Mouse (Mus musculus): Measurements from ENCODE around the gene Nomo1. TPM values are rescaled to one million over a fixed set of nuclear protein-coding genes. Genes with fewer than 3 reads are reported as not detected.

Nomo1 gene
- 43.6 and 48.0 TPM in 2 replicates for polyA plus RNA-seq (2015; fragmentation: Nextera tagmentation; extraction: Ambion mirVana)

DNA sequence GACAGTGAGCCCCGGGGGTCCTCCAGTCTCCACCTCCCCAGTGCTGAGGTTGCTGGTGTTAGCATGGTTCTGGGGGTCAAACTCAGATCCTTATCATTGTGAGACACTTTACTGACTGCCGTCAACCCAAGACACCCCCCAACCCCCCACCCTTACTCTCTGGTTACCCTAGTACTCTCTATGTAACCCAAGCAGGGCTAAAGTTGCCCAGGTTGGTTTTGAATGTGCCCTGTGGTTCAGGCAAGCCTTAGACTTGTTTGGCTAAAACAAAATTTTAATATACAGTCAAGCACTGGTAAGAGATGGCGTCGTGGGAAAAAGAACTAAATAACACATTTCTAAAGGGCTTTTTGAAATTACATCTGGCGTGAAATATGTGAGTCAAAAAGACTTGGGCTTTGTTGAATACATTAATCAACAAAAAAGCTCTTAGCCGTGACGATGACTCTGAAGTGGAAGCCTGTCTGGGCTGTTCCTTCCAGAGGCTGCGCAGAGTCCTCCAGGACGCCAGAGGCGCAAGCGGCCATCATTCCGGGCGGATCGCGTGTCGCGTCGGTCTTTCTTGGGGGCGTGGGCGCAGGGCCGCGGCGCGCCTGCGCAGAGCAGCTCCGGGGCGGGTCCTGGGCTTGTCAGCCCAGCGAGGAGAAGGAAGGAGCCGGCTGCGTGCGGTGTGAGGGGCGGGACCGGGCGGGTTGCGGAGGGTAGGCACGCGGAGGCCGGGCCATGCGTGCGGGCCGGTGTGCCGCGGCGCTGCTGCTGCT is at the start of gene Nomo1:
TSS of gene Nomo1 (plus strand) at position 590 of the 761 bp plus-strand sequence.
- WGBS = 6% methylated on average over 42 of the region's 44 CpGs
- Histone ChIP-seq H3K9me3 (replicated peaks) (no peaks in the 10 kb centered on the region), H3K27me3 (replicated peaks) (0 out of 2 replicates have a peak, but pooled peaks cover 4% of the 10 kb centered on the region), H3K4me3 (replicated peaks) (peak within 1 kb of the TSS; percentile 97), H3K4me1 (peaks cover 21% of the 10 kb centered on the region), H3K4me2 (peak within 1 kb of the TSS; percentile 88), H3K9ac (replicated peaks) (peak within 1 kb of the TSS; percentile 86), H3K27ac (replicated peaks) (peak within 1 kb of the TSS; percentile 68), H3K36me3 (peaks cover 5% of the 10 kb centered on the region; the same call in 1 of the 2 replicates)
- peak; percentile 97 for ATAC-seq (ENCODE audit: low FRiP score)

DNA sequence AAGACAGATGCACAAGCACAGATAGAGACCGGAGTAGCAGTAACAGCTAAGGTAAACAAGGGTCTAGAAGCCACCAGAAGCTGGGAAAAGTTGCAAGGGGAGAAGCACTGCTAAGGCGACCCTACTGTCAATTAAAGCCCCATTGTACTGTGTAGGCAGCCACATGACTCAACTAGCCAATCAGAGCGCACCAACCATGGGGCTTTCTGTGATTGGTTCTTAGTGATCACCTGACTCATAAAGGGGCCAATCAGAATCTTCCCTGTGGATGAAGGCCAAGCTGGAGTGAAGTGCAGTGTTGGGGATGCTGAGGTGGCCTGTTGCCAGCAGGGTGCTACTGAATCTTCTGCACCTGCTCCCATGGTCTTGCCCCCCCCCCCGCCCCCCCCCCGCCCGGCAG is 46.6 kb upstream of the Nomo1 start:
- Histone ChIP-seq H3K4me1 (no peaks in the 10 kb centered on the region), H3K4me2 (no peak overlapping the region), H3K36me3 (no peaks in the 10 kb centered on the region), H3K9ac (replicated peaks) (no peak overlapping the region), H3K27me3 (replicated peaks) (no peaks in the 10 kb centered on the region), H3K27ac (replicated peaks) (no peak overlapping the region), H3K9me3 (replicated peaks) (no peaks in the 10 kb centered on the region), H3K4me3 (replicated peaks) (no peak overlapping the region)
- ATAC-seq (ENCODE audit: low FRiP score) = no peak
- WGBS = 74% methylated on average over 6 of the region's 6 CpGs

DNA sequence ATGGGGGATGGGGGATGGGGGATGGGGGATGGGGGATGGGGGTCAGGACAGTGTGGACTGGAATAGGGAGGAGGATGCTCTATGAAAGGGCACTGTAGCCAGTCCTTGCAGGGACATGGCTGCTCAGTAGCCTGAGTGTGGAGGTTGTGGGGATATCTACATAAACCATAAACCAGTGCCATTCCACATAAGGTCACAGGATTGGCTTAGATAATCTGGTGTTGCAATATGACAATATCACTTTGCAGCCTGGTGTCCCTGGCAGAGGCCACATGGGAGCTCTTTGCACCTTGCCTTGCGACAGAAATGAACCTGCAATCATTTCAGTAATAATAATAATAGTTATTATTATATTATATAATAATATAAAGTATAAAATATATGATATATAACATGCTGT is 45.2 kb upstream of the Nomo1 start:
- no peaks in the 10 kb centered on the region for H3K9me3 ChIP-seq (replicated peaks)
- H3K36me3 ChIP-seq = no peaks in the 10 kb centered on the region
- no peak overlapping the region for H3K27ac ChIP-seq (replicated peaks)
- H3K4me2 ChIP-seq = no peak overlapping the region
- no peaks in the 10 kb centered on the region for H3K27me3 ChIP-seq (replicated peaks)
- H3K9ac ChIP-seq (replicated peaks) = no peak overlapping the region
- WGBS = 91% methylated on average over 1 of the region's 1 CpGs
- no peaks in the 10 kb centered on the region for H3K4me1 ChIP-seq
- H3K4me3 ChIP-seq (replicated peaks) = no peak overlapping the region
- ATAC-seq (ENCODE audit: low FRiP score) = no peak

DNA sequence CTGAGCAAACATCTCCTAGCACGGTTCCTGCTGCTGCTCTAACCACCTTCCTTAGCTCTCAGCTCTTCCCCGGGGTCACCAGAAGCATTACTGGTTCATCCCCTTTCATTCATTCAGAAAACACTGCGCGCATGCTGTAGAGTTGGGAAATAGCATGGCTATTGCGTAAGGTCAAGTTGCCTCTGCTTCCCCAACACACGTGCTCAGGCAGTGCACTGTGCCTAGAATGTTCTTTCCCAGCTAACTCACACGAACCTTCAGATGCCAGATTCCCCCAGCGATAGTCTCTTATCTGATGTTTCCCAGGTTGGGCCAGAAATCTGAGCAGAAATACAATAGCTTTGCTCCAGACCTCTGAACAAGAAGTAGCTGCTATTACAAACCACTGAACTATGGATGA is 41.0 kb upstream of the Nomo1 start:
- no peaks in the 10 kb centered on the region for H3K27me3 ChIP-seq (replicated peaks)
- no peaks in the 10 kb centered on the region for H3K36me3 ChIP-seq
- no peak for ATAC-seq (ENCODE audit: low FRiP score)
- H3K4me2 ChIP-seq = no peak overlapping the region
- H3K4me3 ChIP-seq (replicated peaks) = no peak overlapping the region
- 89% methylated on average over 8 of the region's 8 CpGs for WGBS
- no peaks in the 10 kb centered on the region for H3K9me3 ChIP-seq (replicated peaks)
- H3K9ac ChIP-seq (replicated peaks) = no peak overlapping the region
- H3K4me1 ChIP-seq = no peaks in the 10 kb centered on the region
- H3K27ac ChIP-seq (replicated peaks) = no peak overlapping the region

DNA sequence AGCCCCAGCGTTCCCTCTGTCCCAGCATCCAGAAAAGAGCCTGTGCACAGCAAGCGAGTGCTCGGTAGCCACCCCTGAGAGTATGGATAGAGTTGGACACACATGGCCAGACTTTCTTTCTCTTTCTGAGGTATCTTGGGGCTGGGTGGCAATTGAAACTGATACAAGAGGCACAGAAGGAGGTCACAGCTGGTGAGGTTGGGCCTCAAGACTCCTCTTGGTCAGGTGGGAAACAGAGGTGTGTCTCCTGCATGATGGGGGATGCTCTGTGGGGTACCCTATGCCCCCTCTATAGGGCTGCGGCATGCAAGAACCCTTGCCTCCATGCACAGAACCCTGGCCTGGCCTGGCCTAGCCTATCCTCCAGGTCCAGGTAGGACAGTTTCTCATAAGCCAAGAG is 32.9 kb upstream of the Nomo1 start:
- H3K4me1 ChIP-seq = no peaks in the 10 kb centered on the region
- H3K36me3 ChIP-seq = no peaks in the 10 kb centered on the region
- 94% methylated on average over 4 of the region's 4 CpGs for WGBS
- H3K27ac ChIP-seq (replicated peaks) = no peak overlapping the region
- H3K4me2 ChIP-seq = no peak overlapping the region
- no peaks in the 10 kb centered on the region for H3K9me3 ChIP-seq (replicated peaks)
- ATAC-seq (ENCODE audit: low FRiP score) = no peak
- H3K9ac ChIP-seq (replicated peaks) = no peak overlapping the region
- no peak overlapping the region for H3K4me3 ChIP-seq (replicated peaks)
- no peaks in the 10 kb centered on the region for H3K27me3 ChIP-seq (replicated peaks)

DNA sequence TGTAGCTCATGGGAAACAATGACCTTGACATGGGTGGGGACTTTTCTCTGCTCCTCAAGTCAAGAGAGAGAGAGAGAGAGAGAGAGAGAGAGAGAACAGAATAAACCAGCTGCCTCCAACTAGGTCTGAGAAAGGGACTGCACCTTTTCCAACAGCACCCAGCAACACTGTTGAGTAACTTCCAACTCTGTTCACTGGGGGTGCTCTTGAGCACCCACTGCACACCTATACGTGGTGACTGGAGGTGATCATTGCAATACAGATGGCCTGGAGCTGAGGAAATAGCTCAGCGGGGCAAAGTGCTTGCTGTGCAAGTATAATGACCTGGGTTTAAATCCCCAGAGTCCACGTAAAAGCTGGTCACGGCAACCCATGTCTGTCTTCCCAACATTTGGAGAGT is 30.8 kb upstream of the Nomo1 start:
- Histone ChIP-seq H3K27me3 (replicated peaks) (no peaks in the 10 kb centered on the region), H3K4me3 (replicated peaks) (no peak overlapping the region), H3K36me3 (no peaks in the 10 kb centered on the region), H3K4me2 (no peak overlapping the region), H3K9ac (replicated peaks) (no peak overlapping the region), H3K4me1 (no peaks in the 10 kb centered on the region), H3K27ac (replicated peaks) (no peak overlapping the region), H3K9me3 (replicated peaks) (no peaks in the 10 kb centered on the region)
- WGBS = 60% methylated on average over 4 of the region's 4 CpGs
- ATAC-seq (ENCODE audit: low FRiP score) = no peak

DNA sequence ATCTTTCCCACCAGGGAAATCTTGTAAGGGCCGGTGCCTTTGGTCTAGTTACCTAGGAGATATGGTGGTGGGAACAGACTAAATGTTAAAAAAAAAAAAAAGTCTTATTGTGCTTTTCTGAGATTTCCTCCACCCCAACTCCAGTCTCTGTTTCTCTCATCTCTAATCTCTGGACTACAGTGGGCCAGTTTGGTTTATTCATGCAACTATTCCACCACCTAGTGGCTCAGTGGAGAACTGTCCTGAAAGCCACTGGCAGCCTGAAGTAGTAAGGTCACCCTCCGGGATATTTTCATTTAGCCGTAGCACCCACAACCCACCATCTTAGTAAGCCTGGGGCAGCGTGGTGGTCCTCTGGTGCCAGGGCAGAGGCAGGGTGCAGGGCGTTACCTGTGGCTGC is 23.9 kb upstream of the Nomo1 start:
- H3K4me1 ChIP-seq = 0 out of 2 replicates have a peak, but pooled peaks cover 6% of the 10 kb centered on the region
- no peak overlapping the region for H3K4me3 ChIP-seq (replicated peaks)
- peak; percentile 66; the same call in 1 of the 2 replicates for ATAC-seq (ENCODE audit: low FRiP score)
- 26% methylated on average over 5 of the region's 5 CpGs for WGBS
- H3K27me3 ChIP-seq (replicated peaks) = no peaks in the 10 kb centered on the region
- H3K36me3 ChIP-seq = no peaks in the 10 kb centered on the region
- H3K9ac ChIP-seq (replicated peaks) = no peak overlapping the region
- no peaks in the 10 kb centered on the region for H3K9me3 ChIP-seq (replicated peaks)
- H3K27ac ChIP-seq (replicated peaks) = no peak overlapping the region
- H3K4me2 ChIP-seq = no peak overlapping the region

DNA sequence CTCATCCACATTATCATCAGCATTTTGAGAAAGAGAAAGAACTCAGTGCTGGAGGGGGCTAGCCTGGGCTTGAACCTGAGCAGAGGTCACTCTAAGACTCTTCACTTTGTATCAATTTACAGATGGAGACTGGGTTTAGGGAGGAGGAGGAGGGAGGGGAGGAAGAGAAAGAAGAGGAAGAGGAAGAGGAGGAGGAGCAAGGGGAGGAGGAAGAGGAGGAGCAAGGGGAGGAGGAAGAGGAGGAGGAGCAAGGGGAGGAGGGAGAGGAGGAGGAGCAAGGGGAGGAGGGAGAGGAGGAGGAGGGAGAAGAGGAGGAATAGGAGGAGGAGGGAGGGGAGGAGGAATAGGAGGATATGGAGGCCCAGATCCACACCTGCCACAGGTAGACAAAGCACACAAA is 21.4 kb upstream of the Nomo1 start:
- Histone ChIP-seq H3K36me3 (no peaks in the 10 kb centered on the region), H3K4me3 (replicated peaks) (no peak overlapping the region), H3K9me3 (replicated peaks) (no peaks in the 10 kb centered on the region), H3K27ac (replicated peaks) (no peak overlapping the region), H3K9ac (replicated peaks) (no peak overlapping the region), H3K4me2 (no peak overlapping the region), H3K27me3 (replicated peaks) (no peaks in the 10 kb centered on the region), H3K4me1 (0 out of 2 replicates have a peak, but pooled peaks cover 6% of the 10 kb centered on the region)
- ATAC-seq (ENCODE audit: low FRiP score) = no peak

DNA sequence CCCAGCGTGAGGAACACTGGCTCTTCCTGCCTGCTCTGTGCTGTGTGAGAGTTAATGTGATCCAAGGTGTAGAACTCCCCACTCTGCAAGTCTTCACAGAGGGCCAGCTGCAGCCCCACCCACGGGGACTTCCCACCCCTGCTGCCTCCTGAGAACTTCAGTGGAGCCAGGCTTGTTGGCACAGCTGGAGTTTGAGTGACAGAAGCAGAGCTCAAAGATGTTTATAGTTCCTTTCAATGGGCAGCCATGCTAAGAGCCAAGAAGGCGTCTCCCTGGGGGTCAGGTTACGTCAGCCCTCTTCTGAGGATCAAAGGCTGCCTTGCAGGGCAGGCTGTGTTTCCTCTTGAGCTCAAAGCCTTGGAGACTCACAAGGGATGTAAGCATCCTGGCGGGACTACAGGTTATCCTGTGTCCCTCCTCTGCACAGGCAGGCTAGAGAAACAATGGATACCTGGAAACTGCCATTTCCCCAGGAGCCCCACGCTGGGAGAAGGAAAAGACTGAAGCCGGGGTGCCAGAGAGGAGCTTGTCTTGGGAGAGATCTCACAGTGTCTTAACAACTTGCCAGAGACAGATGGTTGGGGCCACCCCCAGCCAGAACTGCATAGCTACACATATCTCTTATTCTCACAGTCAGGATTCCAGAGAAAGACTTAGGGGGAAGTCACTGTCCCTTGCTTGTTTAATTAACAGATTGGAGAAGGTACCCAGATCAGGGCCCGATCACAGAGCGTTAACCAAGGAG is 20.1 kb upstream of the Nomo1 start:
- Histone ChIP-seq H3K9me3 (replicated peaks) (no peaks in the 10 kb centered on the region), H3K4me1 (0 out of 2 replicates have a peak, but pooled peaks cover 8% of the 10 kb centered on the region), H3K4me3 (replicated peaks) (no peak overlapping the region), H3K4me2 (no peak overlapping the region), H3K36me3 (no peaks in the 10 kb centered on the region), H3K27ac (replicated peaks) (peak overlapping the region; percentile 33), H3K27me3 (replicated peaks) (no peaks in the 10 kb centered on the region), H3K9ac (replicated peaks) (no peak overlapping the region)
- 0 out of 2 replicates have a peak, but pooled peaks have one; percentile 54 for ATAC-seq (ENCODE audit: low FRiP score)
- WGBS = 22% methylated on average over 9 of the region's 9 CpGs

DNA sequence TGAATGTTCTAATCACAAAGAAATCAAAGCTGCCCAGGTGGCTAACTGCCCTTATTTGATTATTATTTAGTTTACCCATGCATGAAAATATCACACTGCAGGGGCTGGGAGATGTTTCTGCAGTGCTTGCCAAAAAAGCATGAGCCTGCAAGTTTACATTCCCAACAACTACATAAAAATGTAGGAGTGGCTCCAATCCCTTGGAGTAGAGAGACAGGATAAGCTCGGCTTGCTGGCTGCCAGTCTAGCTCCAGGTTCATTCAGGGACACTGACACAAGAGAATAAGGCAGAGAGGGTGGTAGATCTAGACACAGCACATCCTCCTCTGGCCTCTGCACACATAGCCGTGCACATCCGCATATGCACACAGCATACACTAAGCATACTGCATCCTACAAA is 13.9 kb upstream of the Nomo1 start:
- ATAC-seq (ENCODE audit: low FRiP score) = no peak

DNA sequence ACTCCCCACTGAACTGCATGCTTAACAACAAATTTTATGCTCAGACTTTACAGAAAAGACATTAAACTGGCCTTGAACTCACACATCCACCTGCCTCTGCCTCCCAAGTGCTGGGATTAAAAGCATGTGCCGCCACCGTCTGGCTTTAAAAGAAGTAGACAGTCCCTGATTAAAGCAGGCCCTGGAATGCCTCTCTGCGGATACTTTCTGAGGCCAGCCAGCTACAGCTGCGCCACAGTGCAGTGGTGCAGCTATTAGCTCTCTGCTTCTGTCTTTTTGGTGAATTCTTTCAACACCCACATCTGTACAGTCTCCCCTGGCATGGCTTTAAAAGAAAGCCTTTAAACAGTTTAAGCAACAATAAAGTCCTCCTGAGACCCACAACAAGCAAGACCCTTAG is 11.5 kb upstream of the Nomo1 start:
- no peaks in the 10 kb centered on the region for H3K27me3 ChIP-seq (replicated peaks)
- no peaks in the 10 kb centered on the region for H3K9me3 ChIP-seq (replicated peaks)
- H3K4me3 ChIP-seq (replicated peaks) = no peak overlapping the region
- WGBS = 18% methylated on average over 4 of the region's 4 CpGs
- ATAC-seq (ENCODE audit: low FRiP score) = no peak
- peaks cover 12% of the 10 kb centered on the region; the same call in 1 of the 2 replicates for H3K4me1 ChIP-seq
- H3K4me2 ChIP-seq = no peak overlapping the region
- H3K27ac ChIP-seq (replicated peaks) = no peak overlapping the region
- H3K9ac ChIP-seq (replicated peaks) = no peak overlapping the region
- no peaks in the 10 kb centered on the region for H3K36me3 ChIP-seq

More for the DNA sequence above, 13.9 kb upstream of the Nomo1 start:
- Histone ChIP-seq H3K9me3 (replicated peaks) (no peaks in the 10 kb centered on the region), H3K9ac (replicated peaks) (no peak overlapping the region), H3K36me3 (no peaks in the 10 kb centered on the region), H3K27me3 (replicated peaks) (no peaks in the 10 kb centered on the region), H3K4me3 (replicated peaks) (no peak overlapping the region), H3K4me1 (peaks cover 12% of the 10 kb centered on the region; the same call in 1 of the 2 replicates), H3K27ac (replicated peaks) (no peak overlapping the region), H3K4me2 (no peak overlapping the region)
- 67% methylated on average over 3 of the region's 3 CpGs for WGBS

DNA sequence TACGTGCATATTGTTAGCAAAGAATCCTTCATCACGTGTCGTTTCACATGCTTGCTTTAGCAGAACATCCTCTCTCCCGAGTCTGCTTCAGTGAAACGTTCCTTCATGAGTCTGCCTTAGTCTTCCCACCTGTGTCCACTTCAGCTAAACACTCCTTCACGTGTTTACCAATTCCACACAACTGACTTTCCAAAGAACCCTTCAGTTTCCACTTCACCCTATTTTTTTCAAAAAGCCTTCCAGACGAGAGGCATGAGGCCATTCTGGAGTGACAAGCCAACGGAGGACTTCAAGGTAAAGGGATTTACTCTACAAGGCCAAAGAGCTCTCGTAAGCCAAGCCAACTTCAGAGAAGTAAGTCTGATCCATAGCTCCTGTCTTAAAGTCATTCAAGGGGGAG is 8.1 kb upstream of the Nomo1 start:
- H3K27ac ChIP-seq (replicated peaks) = no peak overlapping the region
- WGBS = 87% methylated on average over 9 of the region's 9 CpGs
- H3K4me1 ChIP-seq = no peaks in the 10 kb centered on the region
- no peaks in the 10 kb centered on the region for H3K9me3 ChIP-seq (replicated peaks)
- no peak overlapping the region for H3K4me3 ChIP-seq (replicated peaks)
- H3K9ac ChIP-seq (replicated peaks) = no peak overlapping the region
- no peak overlapping the region for H3K4me2 ChIP-seq
- no peak for ATAC-seq (ENCODE audit: low FRiP score)
- H3K27me3 ChIP-seq (replicated peaks) = 0 out of 2 replicates have a peak, but pooled peaks cover under 1% of the 10 kb centered on the region
- no peaks in the 10 kb centered on the region for H3K36me3 ChIP-seq

Data from neural tube, embryonic 15.5 days (tissue).